Mouse (Mus musculus): ENCODE results near the gene Acot6. TPM values are rescaled to one million over a fixed set of nuclear protein-coding genes. Genes with fewer than 3 reads are reported as not detected.

Acot6 gene
- total and polyA plus RNA-seq, 3 experiments, result 0.08 TPM; not detected in 2

- H3K27ac ChIP-seq (ENCODE audit: insufficient read depth, low read depth), result no peak overlapping the region
- H3K4me3 ChIP-seq (replicated peaks in 1 of 3; ENCODE audit: low read depth in 2 of 3, low read length in 2 of 3, poor library complexity in 1 of 3), result no peak overlapping the region
- no peaks in the 10 kb centered on the region for H3K79me2 ChIP-seq (replicated peaks; ENCODE audit: control insufficient read depth, extremely low read depth, insufficient read depth, poor library complexity, severe bottlenecking)
- H3K36me3 ChIP-seq (replicated peaks in 1 of 2; ENCODE audit: control insufficient read depth in 1 of 2, insufficient read depth in 1 of 2, low read length in 1 of 2), result peaks cover 6 to 30% of the 10 kb centered on the region in 2 experiments
- in situ Hi-C loops (cut with MboI; ENCODE audit: low pct_ligation_motif_present, low pct_unique_long_range_greater_than_20kb, low sequenced_read_pairs), result no loop called here
- H3K27me3 ChIP-seq (replicated peaks), result no peaks in the 10 kb centered on the region
- H3K9me3 ChIP-seq (replicated peaks; ENCODE audit: low read length), result no peaks in the 10 kb centered on the region
- no peak for TF ChIP-seq ZKSCAN1 (IDR thresholded peaks at IDR 0.05; ENCODE audit: borderline replicate concordance, low read depth, low read length)
- no peak for TF ChIP-seq NRF1 (IDR thresholded peaks at IDR 0.05; ENCODE audit: low read depth, low read length)
- no peak for TF ChIP-seq JUND (conservative IDR thresholded peaks at IDR 0.05; ENCODE audit: low read depth, low read length)
- TF ChIP-seq POLR2A (IDR thresholded peaks at IDR 0.05; ENCODE audit: low read depth, low read length), result no peak
- no peak for TF ChIP-seq CHD1 (IDR thresholded peaks at IDR 0.05; ENCODE audit: low read depth, low read length)
- no peak for TF ChIP-seq PAX5 (IDR thresholded peaks at IDR 0.05; ENCODE audit: low read length)
- no peak for TF ChIP-seq UBTF (IDR thresholded peaks at IDR 0.05; ENCODE audit: low read depth, low read length)
- TF ChIP-seq KAT2A (IDR thresholded peaks at IDR 0.05; ENCODE audit: insufficient replicate concordance, low read length), result no peak
- no peak for TF ChIP-seq HCFC1 (IDR thresholded peaks at IDR 0.05; ENCODE audit: low read depth, low read length)
- TF ChIP-seq JUN (IDR thresholded peaks at IDR 0.05; ENCODE audit: insufficient read depth, low read depth, low read length), result no peak
- TF ChIP-seq ZMIZ1 (IDR thresholded peaks at IDR 0.05; ENCODE audit: low read depth, low read length), result no peak
- TF ChIP-seq TCF12 (IDR thresholded peaks at IDR 0.05; ENCODE audit: low read depth, low read length), result no peak
- no peak for TF ChIP-seq IRF4 (IDR thresholded peaks at IDR 0.05; ENCODE audit: low read depth, low read length)
- TF ChIP-seq E2F4 (IDR thresholded peaks at IDR 0.05; ENCODE audit: insufficient replicate concordance, low read depth, low read length), result no peak
- no peak overlapping the region for H3K4me2 ChIP-seq (ENCODE audit: insufficient read depth, low read depth, poor library complexity, severe bottlenecking)
- dilution Hi-C loops (cut with MboI; ENCODE audit: extremely low pct_ligation_motif_present, extremely low pct_unique_long_range_greater_than_20kb, low sequenced_read_pairs), result no loop called here
- H3K9ac ChIP-seq (ENCODE audit: insufficient read depth, low read depth), result no peak overlapping the region
- no peaks in the 10 kb centered on the region for H3K4me1 ChIP-seq (ENCODE audit: control insufficient read depth in 1 of 2, insufficient read depth in 2 of 2)
- DNase-seq (ENCODE audit: extremely low read depth), result no peak
Measured at GRCm38 (mm10) chr12:84137131-84137530, 36.7 kb downstream of the Acot6 start.

GRCm38 (mm10) chr12:84140135-84140534 is 39.7 kb downstream of the Acot6 start:
- no peak for DNase-seq (ENCODE audit: extremely low read depth)
- H3K9ac ChIP-seq (ENCODE audit: insufficient read depth, low read depth), result no peak overlapping the region
- peaks cover 6 to 38% of the 10 kb centered on the region in 2 experiments for H3K36me3 ChIP-seq (replicated peaks in 1 of 2; ENCODE audit: control insufficient read depth in 1 of 2, insufficient read depth in 1 of 2, low read length in 1 of 2)
- H3K27me3 ChIP-seq (replicated peaks), result no peaks in the 10 kb centered on the region
- no peak overlapping the region for H3K4me3 ChIP-seq (replicated peaks in 1 of 3; ENCODE audit: low read depth in 2 of 3, low read length in 2 of 3, poor library complexity in 1 of 3)
- in situ Hi-C loops (cut with MboI; ENCODE audit: low pct_ligation_motif_present, low pct_unique_long_range_greater_than_20kb, low sequenced_read_pairs), result no loop called here
- TF ChIP-seq CHD2 (IDR thresholded peaks at IDR 0.05; ENCODE audit: low read length) (no peak), ZMIZ1 (IDR thresholded peaks at IDR 0.05; ENCODE audit: low read depth, low read length) (no peak), JUN (IDR thresholded peaks at IDR 0.05; ENCODE audit: insufficient read depth, low read depth, low read length) (no peak), SMC3 (IDR thresholded peaks at IDR 0.05; ENCODE audit: low read depth, low read length) (no peak), ZNF384 (IDR thresholded peaks at IDR 0.05; ENCODE audit: low read depth, low read length) (no peak), ELF1 (IDR thresholded peaks at IDR 0.05; ENCODE audit: low read depth, low read length) (no peak), MEF2A (IDR thresholded peaks at IDR 0.05; ENCODE audit: borderline replicate concordance, low read depth, low read length) (no peak)
- no peaks in the 10 kb centered on the region for H3K79me2 ChIP-seq (replicated peaks; ENCODE audit: control insufficient read depth, extremely low read depth, insufficient read depth, poor library complexity, severe bottlenecking)
- dilution Hi-C loops (cut with MboI; ENCODE audit: extremely low pct_ligation_motif_present, extremely low pct_unique_long_range_greater_than_20kb, low sequenced_read_pairs), result no loop called here
- no peaks in the 10 kb centered on the region for H3K4me1 ChIP-seq (ENCODE audit: control insufficient read depth in 1 of 2, insufficient read depth in 2 of 2)
- no peak overlapping the region for H3K4me2 ChIP-seq (ENCODE audit: insufficient read depth, low read depth, poor library complexity, severe bottlenecking)
- H3K9me3 ChIP-seq (replicated peaks; ENCODE audit: low read length), result no peaks in the 10 kb centered on the region
- H3K27ac ChIP-seq (ENCODE audit: insufficient read depth, low read depth), result no peak overlapping the region

Data from CH12.LX (cell line).